Mouse (Mus musculus): ENCODE measurements around the gene Lrrc37a.

- TF ChIP-seq CTCF (IDR thresholded peaks at IDR 0.05; ENCODE audit: control insufficient read depth, insufficient read depth, low read length) (no peak), POLR2A (IDR thresholded peaks at IDR 0.05; ENCODE audit: borderline replicate concordance, control insufficient read depth, low read depth, low read length) (no peak)
Measured at GRCm38 (mm10) chr11:103436282-103436681, 68.1 kb downstream of the Lrrc37a start.
